Mouse (Mus musculus): ENCODE measurements around the gene C9.

GRCm38 (mm10) chr15:6448892-6449291 lies 3.8 kb downstream of the C9 start:
- TF ChIP-seq CTCF (IDR thresholded peaks at IDR 0.05): no peak
- no peak for TF ChIP-seq EP300 (IDR thresholded peaks at IDR 0.05)

Data from lung, postnatal 0 days (tissue).